Mouse (Mus musculus) ovary, postnatal 36 days (tissue): ENCODE results near the gene Ankrd6.
"Not testable (repeated sequence)": the region's sequence is repeated elsewhere in the genome, so short reads cannot be mapped to it uniquely, and the experiment has no call there.

Source experiments
- DNase-seq: peaks from one replicate; pipeline ENCODE4 v3.0.0; 2022; ENCODE audit warnings: low spot score, mixed read lengths

The Ankrd6 gene

DNA sequence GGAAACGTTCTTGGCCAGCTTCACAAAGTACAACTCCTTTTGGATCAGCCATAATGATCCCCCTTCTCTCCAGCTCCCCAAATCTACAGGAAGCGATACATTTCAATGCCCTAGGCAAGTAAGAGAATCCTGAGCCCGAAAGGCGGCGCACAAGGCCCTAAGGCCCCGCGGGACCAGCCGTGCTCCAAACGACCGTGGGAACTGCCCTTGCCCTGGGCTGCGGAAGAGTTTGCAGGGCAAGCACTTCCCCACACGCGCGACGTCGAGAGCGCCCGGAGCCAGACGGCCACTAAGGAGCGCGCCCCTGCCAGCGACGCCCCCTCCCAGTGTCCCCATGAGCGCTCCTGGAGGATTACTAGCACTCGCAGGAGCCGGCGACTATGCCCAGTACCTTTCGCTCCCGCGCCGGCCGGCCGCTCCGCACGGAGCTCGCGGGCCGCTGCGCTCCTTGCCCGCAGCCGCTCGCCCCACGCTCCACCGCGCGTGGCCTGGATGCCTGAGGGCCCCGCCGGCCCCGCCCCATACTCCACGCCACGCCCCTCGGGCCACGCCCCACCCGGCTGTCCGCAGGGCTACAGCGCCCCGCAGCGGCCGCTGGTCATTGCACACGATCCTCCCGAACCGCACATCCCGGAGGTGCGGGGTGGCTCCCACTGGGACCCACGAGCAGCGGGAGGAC, at the start of gene Ankrd6:
Gene Ankrd6, minus strand, starts transcription at position 486 of the 679 bp plus-strand sequence.
- peak; percentile 75 for DNase-seq

- no peak for DNase-seq
Observed at GRCm38 (mm10) chr4:32998996-32999395, 48.4 kb upstream of the Ankrd6 start.

GRCm38 (mm10) chr4:32997571-32997970, 46.9 kb upstream of the Ankrd6 start:
- no peak for DNase-seq

GRCm38 (mm10) chr4:32996083-32996482, 45.4 kb upstream of the Ankrd6 start:
- DNase-seq, result no peak

GRCm38 (mm10) chr4:32994168-32994567, 43.5 kb upstream of the Ankrd6 start:
- DNase-seq, result no peak

GRCm38 (mm10) chr4:32989346-32989745, 38.7 kb upstream of the Ankrd6 start:
- no peak for DNase-seq

DNA sequence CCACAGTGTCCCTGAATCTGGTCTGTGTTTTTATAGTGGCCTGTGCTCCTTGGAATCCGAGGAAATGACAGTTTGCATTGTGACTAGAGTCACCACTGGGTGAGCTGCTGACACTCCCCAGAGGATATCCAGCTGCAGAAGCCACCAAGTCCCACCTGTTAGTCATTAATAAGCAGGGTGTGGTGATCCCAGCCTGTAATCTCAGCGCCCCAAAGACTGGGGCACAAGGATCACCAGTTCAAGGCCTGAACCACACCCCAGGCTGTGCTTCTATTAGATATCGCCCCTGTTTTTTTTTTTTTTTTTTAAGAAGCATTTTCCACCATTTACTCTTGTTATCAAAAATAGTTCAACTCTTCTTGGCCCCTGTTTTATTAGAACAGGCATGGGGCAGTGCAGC, 36.4 kb upstream of the Ankrd6 start:
- no peak for DNase-seq

GRCm38 (mm10) chr4:32985684-32986083, 35.0 kb upstream of the Ankrd6 start:
- no peak for DNase-seq

DNA sequence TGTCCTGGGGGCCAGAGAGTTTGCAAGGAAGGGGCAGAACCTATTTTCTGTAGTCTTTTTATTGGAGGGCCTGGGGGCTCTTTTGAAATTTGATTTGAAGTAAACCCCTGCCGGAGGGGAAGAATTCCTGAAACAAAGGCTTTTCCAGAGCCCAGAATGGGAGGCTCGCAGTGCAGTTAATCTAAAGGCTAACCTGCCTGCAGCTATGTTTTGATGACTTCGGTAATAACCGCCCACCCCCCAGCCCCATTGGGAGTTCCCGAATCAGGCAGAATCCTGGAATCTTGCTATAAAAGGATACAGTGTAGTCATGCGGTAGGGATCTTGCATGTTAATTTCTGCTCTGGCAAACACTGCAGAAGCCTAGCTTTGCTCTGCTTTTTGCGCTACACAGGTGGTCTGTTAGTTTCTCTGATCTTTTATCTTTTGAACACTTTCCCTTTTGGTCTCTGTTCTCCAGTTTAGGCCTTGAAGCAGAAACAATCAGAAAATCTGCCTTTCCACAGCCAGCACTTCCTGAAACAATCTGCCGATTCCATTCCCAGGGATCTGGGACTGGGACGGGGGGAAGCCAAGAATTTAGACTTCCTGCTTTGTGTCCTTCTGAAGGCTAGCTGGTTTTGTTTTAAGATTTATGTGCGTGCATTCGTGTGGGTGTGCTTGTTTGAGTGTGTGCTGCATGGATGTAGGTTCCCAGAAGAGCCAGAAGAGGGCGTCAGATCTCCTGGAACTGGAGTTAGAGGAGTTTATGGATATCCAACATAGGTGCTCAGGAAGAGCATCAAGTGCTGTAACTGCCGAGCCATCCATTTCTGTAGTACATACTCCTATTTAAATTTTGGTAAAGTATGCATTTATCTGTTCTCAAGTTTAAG, 34.4 kb upstream of the Ankrd6 start:
- DNase-seq, result no peak

DNA sequence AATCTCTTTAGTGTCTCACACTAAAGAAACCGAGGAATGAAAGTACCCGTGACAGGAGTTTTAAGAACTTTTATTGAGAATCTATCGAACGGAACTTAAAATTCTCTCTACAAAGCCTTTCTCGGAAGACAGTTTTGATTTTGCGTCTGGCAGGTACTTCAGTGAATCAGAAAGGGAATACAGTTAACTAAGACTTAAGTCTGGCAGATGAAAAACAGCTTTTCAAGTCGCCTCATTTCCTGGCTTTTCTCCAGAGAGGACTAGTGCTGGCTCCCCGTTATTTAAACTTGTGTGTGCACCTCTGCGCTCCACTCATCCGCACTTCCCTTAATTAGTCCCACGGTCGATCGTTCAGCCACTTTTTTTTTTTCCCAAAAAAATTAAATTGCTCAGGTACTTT, 33.6 kb upstream of the Ankrd6 start:
- no peak for DNase-seq

- DNase-seq, result peak; percentile 59
Observed at GRCm38 (mm10) chr4:32983176-32984155, 32.8 kb upstream of the Ankrd6 start.

GRCm38 (mm10) chr4:32982716-32983175, 32.1 kb upstream of the Ankrd6 start, which contains the start of gene Rragd:
Gene Rragd (plus strand): TSS chr4:32983037.
- DNase-seq, result no peak

DNA sequence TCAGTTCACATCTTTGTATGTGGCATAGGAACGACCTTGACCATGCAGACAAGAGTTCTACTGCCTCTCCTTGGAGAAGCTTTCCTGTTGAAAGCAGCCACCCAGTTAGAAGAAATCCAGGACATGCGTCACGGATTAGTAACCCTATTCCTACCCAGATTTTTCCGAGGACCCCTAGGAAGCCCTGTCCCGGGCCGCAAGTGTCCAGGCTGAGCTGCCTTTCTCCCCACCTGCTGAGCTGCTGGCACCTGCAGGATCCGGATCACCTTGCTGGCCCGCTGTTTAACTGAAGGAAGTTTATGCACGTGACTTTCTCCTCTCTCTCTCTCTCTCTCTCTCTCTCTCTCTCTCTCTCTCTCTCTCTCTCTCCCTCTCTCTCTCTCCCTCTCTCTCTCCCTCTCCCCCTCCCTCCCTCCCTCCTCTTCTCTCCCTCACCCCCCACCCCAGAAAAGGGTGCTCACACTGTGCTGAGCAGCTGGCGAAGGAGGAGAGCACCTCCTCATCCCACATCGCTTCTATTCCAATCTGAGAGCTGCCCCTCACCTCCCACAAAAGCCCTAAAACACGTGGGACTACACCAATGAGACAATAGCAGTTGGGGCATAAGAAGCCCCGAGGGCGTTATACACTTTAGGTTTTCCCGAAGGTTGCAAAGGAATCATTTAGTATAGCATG, 31.5 kb upstream of the Ankrd6 start:
- peak; percentile 6 for DNase-seq

GRCm38 (mm10) chr4:32981617-32982016, 31.0 kb upstream of the Ankrd6 start:
- DNase-seq, result no peak

DNA sequence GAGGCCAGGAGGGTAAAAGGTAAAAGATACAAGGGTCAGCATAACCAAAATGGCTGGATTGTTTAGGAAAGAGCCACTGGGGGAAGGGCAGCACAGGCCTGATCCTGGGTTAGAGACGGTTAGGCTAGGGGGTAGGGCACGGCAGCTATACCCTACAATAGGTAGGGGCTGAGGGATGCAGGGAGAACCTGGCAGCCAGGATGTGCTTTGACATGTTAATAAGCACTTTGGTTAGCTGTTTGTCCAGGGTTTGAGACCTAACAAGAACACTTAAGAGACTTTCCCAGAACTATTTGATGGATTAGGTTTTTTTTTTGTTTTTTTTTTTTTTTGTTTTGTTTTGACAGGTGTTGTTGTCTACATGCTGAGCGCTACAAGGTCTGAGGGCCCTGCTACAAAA, 29.4 kb upstream of the Ankrd6 start:
- DNase-seq, result no peak

DNA sequence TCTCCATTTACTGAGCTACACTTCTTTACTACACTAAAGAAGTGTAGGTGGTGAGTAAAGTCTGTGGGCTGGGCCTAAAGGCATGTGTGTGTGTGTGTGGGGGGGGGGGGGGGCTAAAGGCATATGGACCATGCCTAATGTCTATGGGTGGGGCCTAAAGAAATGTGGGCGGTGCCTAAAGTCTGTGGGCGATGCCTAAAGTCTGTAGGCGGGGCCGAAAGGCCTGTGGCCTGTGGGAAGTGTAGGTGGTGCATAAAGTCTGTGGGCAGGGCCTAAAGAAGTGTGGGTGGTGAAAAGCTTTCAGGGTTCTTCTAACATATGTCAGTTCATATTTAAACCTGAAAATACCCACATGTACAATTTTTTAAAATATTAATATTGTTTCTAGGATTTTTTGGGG, 26.7 kb upstream of the Ankrd6 start:
- no peak for DNase-seq

GRCm38 (mm10) chr4:32964619-32965018, 14.0 kb upstream of the Ankrd6 start:
- DNase-seq, result not testable (repeated sequence)

DNA sequence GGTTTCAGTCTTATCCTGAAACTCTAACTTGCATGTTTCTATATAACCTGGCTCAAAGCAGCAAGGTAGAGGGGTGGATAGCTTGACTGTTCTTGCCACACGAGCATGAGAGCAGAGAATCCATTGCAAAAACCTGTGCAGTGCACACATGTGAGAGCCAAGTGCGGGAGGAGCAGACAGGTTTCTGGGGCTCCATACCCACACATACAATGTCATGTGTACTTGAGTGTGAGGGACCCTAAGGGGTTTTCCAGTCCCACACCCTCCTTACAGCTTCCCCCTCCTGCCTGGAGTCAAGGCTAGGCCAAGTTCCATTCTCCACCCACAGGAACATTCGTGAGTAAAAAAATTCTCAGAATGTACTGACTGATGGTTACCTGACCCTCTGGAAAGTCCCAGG, 10.8 kb upstream of the Ankrd6 start:
- DNase-seq, result no peak

DNA sequence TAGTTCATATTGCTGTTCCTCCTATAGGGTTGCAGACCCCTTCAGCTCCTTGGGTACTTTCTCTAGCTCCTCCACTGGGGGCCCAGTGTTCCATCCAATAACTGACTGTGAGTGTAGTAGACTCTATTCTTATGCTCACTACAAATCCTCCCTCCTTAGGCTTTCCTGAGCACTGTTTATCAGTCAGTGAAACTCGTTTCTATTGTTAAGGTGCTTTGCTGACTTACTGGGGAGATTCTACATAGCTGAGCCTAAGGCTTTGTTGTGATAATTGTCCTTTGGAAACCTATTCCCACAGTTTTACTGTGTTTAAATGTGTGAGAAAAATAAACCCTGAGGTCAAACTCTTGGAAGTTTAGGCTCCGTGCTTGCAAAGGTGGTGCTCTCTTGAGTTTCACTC, 5.8 kb upstream of the Ankrd6 start:
- DNase-seq, result no peak

DNA sequence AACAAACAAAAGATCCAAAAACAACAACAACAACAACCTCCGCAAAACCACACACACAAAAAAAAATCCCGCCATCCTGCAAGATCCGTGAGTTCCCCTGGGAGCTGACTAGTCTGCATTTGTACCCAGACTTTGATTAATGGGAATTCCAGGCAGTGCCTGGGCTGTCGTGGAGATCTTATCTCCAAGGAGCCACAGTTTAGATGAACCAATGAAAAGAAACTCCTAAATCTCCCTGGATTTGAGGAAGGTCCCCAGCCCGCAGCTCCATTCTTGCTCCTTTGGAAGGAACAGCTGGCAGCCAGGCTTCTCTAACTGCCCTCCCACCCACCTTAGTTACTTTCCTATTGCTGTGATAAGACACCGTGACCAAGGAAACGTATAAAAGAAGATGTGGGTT, 2.0 kb upstream of the Ankrd6 start:
- DNase-seq, result no peak
